Mouse (Mus musculus): ENCODE results near the gene Slc25a42.
"Not testable (repeated sequence)": the region's sequence is repeated elsewhere in the genome, so short reads cannot be mapped to it uniquely, and the experiment has no call there.

Gene Slc25a42

GRCm38 (mm10) chr8:70212112-70213055 lies at the start of gene Slc25a42:
Gene Slc25a42, minus strand, starts transcription at chr8:70212305.
- peak; percentile 95 to 98 for DNase-seq (ENCODE audit: low spot score in 2 of 2)

DNA sequence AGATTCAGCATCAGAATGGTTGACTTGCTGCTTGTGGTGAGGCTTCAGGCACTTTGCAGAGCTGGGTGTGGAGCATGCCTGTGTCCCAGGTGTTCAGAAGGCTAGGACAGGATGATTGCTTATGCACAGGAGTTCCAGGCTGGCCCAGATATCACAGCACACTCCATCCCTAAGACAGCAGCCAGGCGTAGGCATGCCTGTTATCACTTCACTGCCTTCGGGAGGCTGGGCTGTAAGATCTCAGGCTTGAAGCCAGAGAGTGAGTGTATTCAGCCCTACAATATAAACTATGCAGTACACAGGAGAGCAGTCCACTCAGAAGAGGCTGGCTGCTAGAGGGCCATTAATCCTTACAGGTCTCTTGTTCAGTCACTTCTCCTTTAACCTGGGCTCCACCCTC lies 46.9 kb upstream of the Slc25a42 start:
- DNase-seq (ENCODE audit: low spot score in 2 of 2) = peak in 1 of 2 experiments; percentile 35

DNA sequence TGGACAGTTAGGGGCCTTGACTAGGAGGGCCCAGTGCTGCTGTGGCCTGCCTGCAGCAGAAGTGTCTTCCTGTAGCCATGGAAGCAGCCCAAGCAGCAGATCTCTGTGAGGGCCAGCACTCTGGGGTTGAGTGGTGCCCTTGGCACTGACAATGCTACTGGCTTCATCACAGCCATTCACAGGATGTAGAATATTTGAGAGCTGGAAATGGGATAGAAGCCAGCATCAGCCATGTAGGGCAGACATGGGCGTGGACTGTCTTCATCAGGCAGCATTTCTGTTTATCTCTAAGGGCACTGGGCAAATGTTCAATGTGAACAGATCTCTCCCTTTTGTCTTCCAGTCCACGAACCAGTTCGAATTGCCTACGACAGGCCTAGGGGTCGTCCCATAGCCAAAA lies 46.5 kb upstream of the Slc25a42 start:
- DNase-seq (ENCODE audit: low spot score in 2 of 2) = no peak

GRCm38 (mm10) chr8:70257456-70257855 lies 45.4 kb upstream of the Slc25a42 start:
- no peak for DNase-seq (ENCODE audit: low spot score in 2 of 2)

DNA sequence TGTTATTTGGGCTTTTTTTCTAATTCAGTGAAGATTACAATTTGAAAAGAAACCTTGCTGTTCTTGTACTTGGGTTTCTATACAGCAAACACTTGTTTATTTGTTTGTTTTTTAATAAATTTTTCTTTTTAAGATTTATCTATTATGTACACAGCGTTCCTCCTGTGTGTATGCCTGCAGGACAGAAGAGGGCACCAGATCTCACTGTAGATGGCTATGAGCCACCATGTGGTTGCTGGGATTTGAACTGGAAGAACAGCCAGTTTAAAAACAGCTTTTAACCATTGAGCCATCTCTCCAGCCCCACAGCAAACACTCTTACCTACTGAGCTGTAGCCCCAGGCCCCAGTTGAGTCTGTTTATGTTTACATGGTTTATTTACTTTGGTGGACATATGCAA lies 42.5 kb upstream of the Slc25a42 start:
- DNase-seq (ENCODE audit: low spot score in 2 of 2) = no peak

GRCm38 (mm10) chr8:70247841-70248240 lies 35.7 kb upstream of the Slc25a42 start:
- no peak for DNase-seq (ENCODE audit: low spot score in 2 of 2)

GRCm38 (mm10) chr8:70246622-70247021 lies 34.5 kb upstream of the Slc25a42 start:
- no peak for DNase-seq (ENCODE audit: low spot score in 2 of 2)

DNA sequence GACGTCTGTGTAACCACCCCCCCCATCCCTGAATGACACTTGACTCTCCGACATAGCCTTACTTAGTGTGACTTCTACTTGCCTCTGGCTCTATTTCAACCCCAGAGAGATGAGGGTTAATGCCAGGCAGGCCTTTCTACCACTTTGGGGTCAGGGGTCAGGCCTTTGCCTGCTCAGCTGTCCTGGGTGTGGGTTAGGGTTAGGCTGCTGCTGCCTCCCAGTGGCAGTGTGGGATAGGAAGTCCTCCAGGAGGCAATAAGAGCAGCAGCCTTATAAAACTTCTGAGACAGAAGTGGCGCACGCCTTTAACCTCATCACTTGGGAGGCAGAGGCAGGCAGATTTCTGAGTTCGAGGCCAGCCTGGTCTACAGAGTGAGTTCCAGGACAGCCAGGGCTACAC lies 28.5 kb upstream of the Slc25a42 start:
- DNase-seq (ENCODE audit: low spot score in 2 of 2) = no peak

GRCm38 (mm10) chr8:70237842-70238241 lies 25.7 kb upstream of the Slc25a42 start:
- no peak for DNase-seq (ENCODE audit: low spot score in 2 of 2)

DNA sequence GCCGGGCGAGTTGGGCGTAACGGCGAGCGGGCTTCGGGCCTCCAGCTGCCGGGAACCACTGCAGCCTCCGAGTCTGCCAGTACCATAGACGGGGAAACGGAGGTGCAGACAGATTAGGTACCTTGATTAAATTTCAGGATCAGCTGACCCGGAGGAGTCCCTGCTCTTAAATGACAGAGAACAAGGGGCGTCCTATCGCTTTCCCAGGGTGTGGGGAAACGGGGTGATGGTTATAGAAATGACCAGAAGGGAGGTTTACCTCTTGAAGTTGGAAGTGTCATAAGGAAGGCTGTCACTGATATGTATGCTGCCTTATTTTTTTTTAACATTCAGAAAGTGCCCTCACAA lies 22.6 kb upstream of the Slc25a42 start:
- DNase-seq (ENCODE audit: low spot score in 2 of 2) = no peak

GRCm38 (mm10) chr8:70234080-70234780 lies 22.1 kb upstream of the Slc25a42 start, which contains the start of the genes Sugp2 and Armc6:
Gene Sugp2, plus strand, starts transcription at chr8:70234226.
Gene Armc6, minus strand, starts transcription at chr8:70234466.
- DNase-seq (ENCODE audit: low spot score in 2 of 2) = peak; percentile 95 to 96

DNA sequence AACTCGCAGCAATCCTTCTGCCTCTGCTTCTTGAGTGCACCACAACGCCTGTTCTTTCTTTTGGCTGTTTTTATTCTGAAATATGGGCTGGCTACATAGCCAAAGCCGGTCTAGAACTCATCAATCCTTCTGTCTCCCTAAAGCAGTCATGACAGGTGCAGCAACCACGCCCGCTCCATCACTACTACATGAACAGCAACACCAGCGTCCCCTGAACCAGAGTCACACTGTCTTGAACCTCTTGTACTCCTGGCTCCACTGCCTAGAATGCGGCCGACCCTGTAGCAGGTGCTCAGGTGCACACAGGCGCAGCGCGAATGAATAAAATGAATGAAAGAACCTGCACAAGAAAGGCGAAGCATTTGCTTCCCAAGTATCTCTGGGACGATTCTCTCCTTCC lies 21.5 kb upstream of the Slc25a42 start:
- DNase-seq (ENCODE audit: low spot score in 2 of 2) = peak in 1 of 2 experiments; percentile 34

- DNase-seq (ENCODE audit: low spot score in 2 of 2) = no peak
Observed at GRCm38 (mm10) chr8:70230837-70231236, 18.7 kb upstream of the Slc25a42 start.

DNA sequence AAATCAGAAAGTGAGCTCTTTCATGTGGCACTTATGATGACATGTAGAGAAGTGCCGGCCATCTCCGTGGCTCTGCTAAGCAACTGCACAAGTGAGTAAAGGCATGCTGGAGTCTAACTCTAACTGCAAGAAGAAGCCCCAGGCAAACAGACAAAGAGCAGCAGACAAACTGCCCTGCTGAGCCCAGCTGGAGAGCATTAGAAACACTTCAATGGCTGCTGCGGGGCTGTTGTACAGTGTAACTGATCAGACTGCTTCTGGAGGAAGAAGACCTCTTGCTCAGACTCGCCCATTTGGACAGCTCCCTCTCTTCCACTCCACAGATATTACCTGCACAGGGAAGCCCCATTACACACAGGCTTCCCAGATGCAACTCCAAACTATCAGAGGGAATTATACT lies 15.9 kb upstream of the Slc25a42 start:
- DNase-seq (ENCODE audit: low spot score in 2 of 2) = no peak

DNA sequence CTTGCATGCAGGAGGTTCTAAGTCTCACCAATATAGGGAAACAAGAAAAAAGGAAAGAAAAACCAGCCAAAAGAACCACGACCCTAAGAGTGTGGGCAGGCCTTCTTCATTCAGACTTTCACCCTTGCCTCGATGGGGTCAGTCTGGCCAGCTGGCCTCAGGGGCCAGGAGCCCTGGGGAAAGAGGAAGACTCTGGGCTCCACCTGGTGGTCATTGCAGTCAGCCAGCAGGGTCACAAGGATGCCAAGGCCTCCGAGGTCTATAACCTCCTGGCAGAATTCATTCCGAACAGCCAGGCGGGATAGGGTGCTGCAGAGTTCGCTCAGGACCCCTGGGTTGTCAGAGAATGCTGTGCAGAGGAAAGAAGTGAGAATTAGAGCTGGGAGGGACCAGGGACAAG lies 11.2 kb upstream of the Slc25a42 start:
- DNase-seq (ENCODE audit: low spot score in 2 of 2) = peak in 1 of 2 experiments; percentile 56

- no peak for DNase-seq (ENCODE audit: low spot score in 2 of 2)
Observed at GRCm38 (mm10) chr8:70222041-70222440, 9.9 kb upstream of the Slc25a42 start.

DNA sequence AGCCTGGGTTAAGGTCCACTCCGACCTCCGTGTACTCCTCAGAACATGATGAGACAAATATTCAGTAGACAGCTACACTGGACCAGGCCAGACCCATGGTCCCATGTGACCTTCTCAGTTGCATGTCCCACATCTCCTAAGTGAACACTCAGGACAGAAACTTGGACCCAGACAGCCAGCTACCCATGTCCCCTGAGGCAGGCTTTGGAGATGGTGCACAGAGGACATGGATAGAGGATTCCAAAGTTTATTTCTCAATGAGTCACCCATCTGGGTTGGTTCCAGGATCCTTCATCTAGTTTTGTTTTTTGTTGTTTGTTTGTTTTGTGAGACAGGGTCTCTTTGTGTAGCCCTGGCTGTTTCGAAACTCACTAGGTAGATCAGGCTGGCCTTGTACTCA lies 8.8 kb upstream of the Slc25a42 start:
- no peak for DNase-seq (ENCODE audit: low spot score in 2 of 2)

- DNase-seq (ENCODE audit: low spot score in 2 of 2) = no peak
Observed at GRCm38 (mm10) chr8:70220236-70220840, 8.2 kb upstream of the Slc25a42 start.

- no peak for DNase-seq (ENCODE audit: low spot score in 2 of 2)
Observed at GRCm38 (mm10) chr8:70219107-70219684, 7.1 kb upstream of the Slc25a42 start.

DNA sequence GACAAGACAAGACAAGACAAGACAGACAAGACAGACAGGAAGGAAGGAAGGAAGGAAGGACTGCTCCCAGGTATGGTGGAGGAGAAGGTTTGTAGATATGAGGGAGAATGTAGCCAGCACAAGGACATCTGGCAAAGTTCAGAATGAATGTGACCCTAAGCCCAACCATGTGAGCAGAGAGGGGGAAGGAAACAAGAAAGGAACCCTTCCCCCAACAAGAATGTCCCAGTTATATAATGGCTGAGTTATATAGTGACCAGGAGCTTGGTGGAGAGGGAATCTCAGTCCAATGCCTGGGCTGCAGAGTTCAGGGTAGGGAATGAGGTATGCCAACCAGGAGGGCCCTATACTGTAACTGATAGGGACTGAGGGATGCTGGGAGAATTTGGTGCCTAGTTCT lies 5.3 kb upstream of the Slc25a42 start:
- no peak for DNase-seq (ENCODE audit: low spot score in 2 of 2)

GRCm38 (mm10) chr8:70216566-70216965 lies 4.5 kb upstream of the Slc25a42 start:
- DNase-seq (ENCODE audit: low spot score in 2 of 2) = no peak

DNA sequence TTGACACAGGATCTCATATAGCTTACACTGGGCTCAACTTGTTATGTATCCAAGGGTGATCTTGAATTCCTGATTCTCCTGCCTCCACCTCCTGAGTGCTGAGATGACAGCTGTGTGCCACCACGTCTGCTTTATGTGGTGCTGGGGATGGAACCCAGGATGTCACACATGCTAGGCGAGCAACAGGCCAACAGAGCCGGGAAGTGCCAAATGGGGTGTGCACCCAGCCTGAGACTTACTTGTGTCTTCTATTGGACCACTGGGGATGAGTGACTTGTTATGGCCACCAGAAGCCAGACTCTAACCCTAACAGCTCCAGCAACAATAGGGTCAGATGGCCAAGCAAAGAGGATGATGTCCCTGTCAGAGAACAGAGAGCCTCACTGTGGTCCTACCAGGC lies 4.1 kb upstream of the Slc25a42 start:
- DNase-seq (ENCODE audit: low spot score in 2 of 2) = not testable (repeated sequence)
